Mouse (Mus musculus) MEL (cell line): ENCODE data around the gene Hivep2.

Experiments
- CHD1 ChIP-seq: IDR thresholded peaks from 2 replicates; pipeline ENCODE4 v1.6.1; 2012; ENCODE audit warnings: low read depth, mild to moderate bottlenecking, inconsistent platforms, low read length, improper control_type of control experiment
- CTCF ChIP-seq, 3 experiments: IDR thresholded peaks in 2 of 3; conservative IDR thresholded peaks in 1 of 3; 2 replicates each; pipeline ENCODE4 v1.5.1; 2011 to 2012; ENCODE audit warnings: low read length in 3 of 3, low read depth in 2 of 3, mild to moderate bottlenecking in 2 of 3, improper control_type of control experiment in 1 of 3, inconsistent platforms in 1 of 3, mixed read lengths in 1 of 3, moderate library complexity in 1 of 3; ENCODE audit not compliant: control insufficient read depth in 1 of 3, insufficient read depth in 1 of 3, poor library complexity in 1 of 3, severe bottlenecking in 1 of 3
- EP300 ChIP-seq, 2 experiments: IDR thresholded peaks; 2 replicates each; pipeline ENCODE4 v1.6.1; 2011; ENCODE audit warnings: improper control_type of control experiment in 2 of 2, low read length in 2 of 2, low read depth in 1 of 2, mild to moderate bottlenecking in 1 of 2
- MYB ChIP-seq: IDR thresholded peaks from 2 replicates; pipeline ENCODE4 v1.6.1; 2011; ENCODE audit warnings: mild to moderate bottlenecking, low read depth, low read length, improper control_type of control experiment
- NELFE ChIP-seq: IDR thresholded peaks from 2 replicates; pipeline ENCODE4 v1.6.1; 2011; ENCODE audit warnings: low read depth, low read length, improper control_type of control experiment

DNA sequence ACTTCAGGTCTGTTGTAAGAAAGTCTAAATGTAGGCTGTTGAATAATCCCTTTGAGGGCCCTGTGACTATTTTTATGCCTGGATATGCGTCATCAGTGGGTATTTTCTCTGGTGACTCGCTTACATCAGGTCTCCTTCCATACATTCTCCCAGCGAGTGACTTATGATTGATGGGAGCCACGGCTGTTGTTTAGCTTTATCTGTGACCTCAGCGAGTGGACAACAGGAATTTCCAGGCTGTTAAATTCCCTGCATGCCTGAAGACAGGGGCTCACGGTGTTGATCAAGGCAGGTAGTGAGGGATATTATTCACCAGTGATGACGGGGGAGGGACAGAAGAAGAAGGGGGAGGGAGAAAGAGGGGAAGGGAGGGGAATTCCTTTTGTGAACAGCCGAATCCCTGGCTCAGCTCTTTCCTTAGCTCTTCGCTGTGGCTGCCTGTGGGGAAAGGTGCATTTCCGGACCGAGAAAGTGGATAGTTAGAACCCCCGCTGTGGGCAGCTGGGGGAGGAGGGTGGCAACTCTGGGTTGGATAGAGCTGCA lies 52.0 kb downstream of the Hivep2 start:
- TF ChIP-seq CHD1 (no peak), CTCF (IDR thresholded peaks at IDR 0.05 in 2 of 3, conservative IDR thresholded peaks at IDR 0.05 in 1 of 3; ENCODE audit: control insufficient read depth in 1 of 3, insufficient read depth in 1 of 3, low read depth in 2 of 3, low read length in 3 of 3, poor library complexity in 1 of 3, severe bottlenecking in 1 of 3) (no peak), EP300 (IDR thresholded peaks at IDR 0.05; ENCODE audit: low read depth in 1 of 2, low read length in 2 of 2) (no peak), NELFE (no peak), MYB (no peak)
